Mouse (Mus musculus): ENCODE results near the gene Prss28. TPM values are rescaled to one million over a fixed set of nuclear protein-coding genes. Genes with fewer than 3 reads are reported as not detected.
A peak's percentile ranks its signal among the peaks of the same experiment; 100 is the strongest.

Gene Prss28
- polyA plus RNA-seq (2012; rRNA removed), result not detected in 2 replicates

DNA sequence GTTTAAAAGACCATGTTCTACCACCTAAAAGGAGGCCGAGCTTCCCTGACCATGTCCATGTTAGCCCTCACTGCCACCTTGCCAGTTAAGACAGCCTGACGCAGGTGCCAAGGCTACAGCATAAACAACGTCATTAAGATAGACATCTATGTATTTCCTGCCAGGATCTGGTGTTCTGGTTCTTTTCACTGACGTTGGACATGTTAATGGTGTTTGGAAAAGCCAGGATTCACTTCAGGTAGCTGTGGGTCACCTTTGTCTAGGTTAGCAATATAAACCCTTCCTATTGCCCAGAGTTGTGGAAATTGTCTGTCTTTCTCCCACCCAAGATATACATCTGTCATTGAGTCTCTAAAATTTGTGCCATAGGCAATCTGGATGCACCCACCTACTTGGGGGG is at the start of gene Prss28:
Prss28 (plus strand) TSS at position 301 of the 400 bp plus-strand sequence.
- Histone ChIP-seq H3K4me3 (ENCODE audit: control insufficient read depth, low read depth, low read length) (no peak within 1 kb of the TSS), H3K27ac (ENCODE audit: control insufficient read depth, insufficient read depth, low read depth, low read length) (no peak within 1 kb of the TSS), H3K36me3 (ENCODE audit: control insufficient read depth, insufficient read depth, low read length) (no peaks in the 10 kb centered on the region), H3K27me3 (ENCODE audit: control insufficient read depth, insufficient read depth, low read length) (no peaks in the 10 kb centered on the region), H3K4me1 (ENCODE audit: control insufficient read depth, insufficient read depth, low read length) (no peaks in the 10 kb centered on the region)
- no peak for TF ChIP-seq CTCF (IDR thresholded peaks at IDR 0.05; ENCODE audit: control insufficient read depth, insufficient read depth, insufficient replicate concordance, low read depth, low read length)
- TF ChIP-seq POLR2A (IDR thresholded peaks at IDR 0.05; ENCODE audit: control insufficient read depth, low read depth, low read length), result no peak

DNA sequence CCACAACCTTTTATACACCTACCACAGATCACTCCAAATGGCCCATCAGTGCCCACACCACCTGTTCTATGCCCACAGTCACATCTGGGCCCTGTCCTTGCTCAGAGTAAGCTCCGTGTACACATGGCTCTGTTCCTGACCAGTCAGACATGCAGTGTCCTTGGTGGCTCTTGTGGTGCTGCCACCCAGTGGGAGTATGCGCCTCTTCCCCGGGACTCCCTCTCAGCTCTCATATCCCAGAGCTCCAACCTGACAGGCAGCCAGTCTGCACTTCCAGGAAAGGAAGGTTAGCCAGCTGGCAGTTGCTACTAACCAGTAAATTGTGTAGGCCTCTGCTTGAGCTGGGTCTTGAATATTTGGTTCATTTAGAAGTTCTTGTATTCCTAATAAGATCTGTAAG is 44.0 kb upstream of the Prss28 start:
- Histone ChIP-seq H3K4me1 (ENCODE audit: control insufficient read depth, insufficient read depth, low read length) (no peaks in the 10 kb centered on the region), H3K27ac (ENCODE audit: control insufficient read depth, insufficient read depth, low read depth, low read length) (no peak overlapping the region), H3K27me3 (ENCODE audit: control insufficient read depth, insufficient read depth, low read length) (no peaks in the 10 kb centered on the region), H3K4me3 (ENCODE audit: control insufficient read depth, low read depth, low read length) (no peak overlapping the region), H3K36me3 (ENCODE audit: control insufficient read depth, insufficient read depth, low read length) (peaks cover 7% of the 10 kb centered on the region)
- peak; percentile 32; the same call in 1 of the 2 replicates for TF ChIP-seq CTCF (IDR thresholded peaks at IDR 0.05; ENCODE audit: control insufficient read depth, insufficient read depth, insufficient replicate concordance, low read depth, low read length)
- TF ChIP-seq POLR2A (IDR thresholded peaks at IDR 0.05; ENCODE audit: control insufficient read depth, low read depth, low read length), result no peak

GRCm38 (mm10) chr17:25270795-25271335 is 37.6 kb upstream of the Prss28 start:
- Histone ChIP-seq H3K27me3 (ENCODE audit: control insufficient read depth, insufficient read depth, low read length) (no peaks in the 10 kb centered on the region), H3K4me3 (ENCODE audit: control insufficient read depth, low read depth, low read length) (no peak overlapping the region), H3K36me3 (ENCODE audit: control insufficient read depth, insufficient read depth, low read length) (peaks cover 7% of the 10 kb centered on the region), H3K4me1 (ENCODE audit: control insufficient read depth, insufficient read depth, low read length) (peaks cover 7% of the 10 kb centered on the region), H3K27ac (ENCODE audit: control insufficient read depth, insufficient read depth, low read depth, low read length) (no peak overlapping the region)
- TF ChIP-seq POLR2A (IDR thresholded peaks at IDR 0.05; ENCODE audit: control insufficient read depth, low read depth, low read length) (no peak), CTCF (IDR thresholded peaks at IDR 0.05; ENCODE audit: control insufficient read depth, insufficient read depth, insufficient replicate concordance, low read depth, low read length) (no peak)

DNA sequence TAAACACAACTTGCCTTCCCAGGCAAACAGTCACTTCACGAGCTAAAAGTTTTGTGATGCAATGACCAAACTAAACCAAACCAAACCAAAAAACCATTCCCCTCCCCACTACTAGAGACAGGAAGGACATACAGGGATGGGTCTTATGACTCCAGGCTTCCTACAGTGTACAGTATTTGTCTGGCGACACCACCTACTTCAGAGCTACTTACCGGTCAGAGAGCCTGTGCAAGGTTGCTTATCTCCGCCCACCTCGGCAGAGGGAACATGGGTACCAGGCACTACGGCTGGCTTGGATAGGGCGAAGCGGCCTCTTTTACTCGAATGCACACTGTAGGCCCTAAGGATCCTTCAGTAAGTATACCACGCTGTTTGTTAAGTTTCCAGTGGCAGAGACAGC is 36.1 kb upstream of the Prss28 start:
- peak overlapping the region; percentile 95 for H3K27ac ChIP-seq (ENCODE audit: control insufficient read depth, insufficient read depth, low read depth, low read length)
- H3K27me3 ChIP-seq (ENCODE audit: control insufficient read depth, insufficient read depth, low read length), result no peaks in the 10 kb centered on the region
- peaks cover 7% of the 10 kb centered on the region for H3K4me1 ChIP-seq (ENCODE audit: control insufficient read depth, insufficient read depth, low read length)
- no peak for TF ChIP-seq CTCF (IDR thresholded peaks at IDR 0.05; ENCODE audit: control insufficient read depth, insufficient read depth, insufficient replicate concordance, low read depth, low read length)
- TF ChIP-seq POLR2A (IDR thresholded peaks at IDR 0.05; ENCODE audit: control insufficient read depth, low read depth, low read length), result no peak
- peaks cover 4% of the 10 kb centered on the region for H3K36me3 ChIP-seq (ENCODE audit: control insufficient read depth, insufficient read depth, low read length)
- H3K4me3 ChIP-seq (ENCODE audit: control insufficient read depth, low read depth, low read length), result peak overlapping the region; percentile 96

DNA sequence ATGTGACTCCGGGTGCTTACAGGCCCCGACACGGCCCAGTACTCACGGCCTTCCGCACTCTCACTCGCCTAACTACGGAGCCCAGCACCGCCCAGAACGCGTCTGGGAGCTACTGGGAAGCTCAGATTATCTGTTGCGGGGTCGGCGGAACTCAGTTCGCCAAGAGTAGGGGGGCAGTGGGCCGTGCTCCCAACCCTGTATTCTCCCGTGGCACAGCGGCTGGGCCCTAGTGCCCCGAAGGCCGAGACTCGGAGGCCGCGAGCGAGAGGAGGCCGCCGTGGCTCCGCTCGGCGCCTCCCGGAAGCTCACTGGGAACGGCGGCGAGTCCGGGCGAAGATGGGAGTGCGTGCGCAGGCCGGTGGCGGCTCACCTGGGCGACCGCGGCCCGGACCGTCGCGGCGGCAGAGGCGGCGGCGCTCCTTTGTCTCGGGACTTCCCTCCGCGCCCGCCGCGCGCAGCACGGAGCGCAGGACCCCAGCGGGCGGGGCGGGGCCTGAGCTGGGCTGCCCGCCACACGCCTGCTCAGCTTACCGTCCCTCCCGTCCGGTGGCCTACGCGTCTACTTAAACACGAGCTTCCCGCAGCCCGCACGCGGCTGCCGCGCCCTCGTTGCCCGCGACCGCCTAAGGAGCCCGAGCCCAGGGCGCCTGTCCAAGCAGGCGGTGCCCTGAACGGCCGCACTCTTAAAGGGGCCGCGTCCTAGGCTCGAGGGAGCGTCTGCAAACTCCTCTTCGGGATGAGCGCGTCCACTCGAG is 35.3 kb upstream of the Prss28 start:
- TF ChIP-seq POLR2A (IDR thresholded peaks at IDR 0.05; ENCODE audit: control insufficient read depth, low read depth, low read length) (peak; percentile 85), CTCF (IDR thresholded peaks at IDR 0.05; ENCODE audit: control insufficient read depth, insufficient read depth, insufficient replicate concordance, low read depth, low read length) (no peak)
- Histone ChIP-seq H3K4me3 (ENCODE audit: control insufficient read depth, low read depth, low read length) (peak overlapping the region; percentile 96), H3K27ac (ENCODE audit: control insufficient read depth, insufficient read depth, low read depth, low read length) (peak overlapping the region; percentile 95), H3K27me3 (ENCODE audit: control insufficient read depth, insufficient read depth, low read length) (no peaks in the 10 kb centered on the region), H3K36me3 (ENCODE audit: control insufficient read depth, insufficient read depth, low read length) (peaks cover 2% of the 10 kb centered on the region), H3K4me1 (ENCODE audit: control insufficient read depth, insufficient read depth, low read length) (peaks cover 7% of the 10 kb centered on the region)

GRCm38 (mm10) chr17:25273706-25274501 is 34.5 kb upstream of the Prss28 start:
- no peaks in the 10 kb centered on the region for H3K36me3 ChIP-seq (ENCODE audit: control insufficient read depth, insufficient read depth, low read length)
- peak overlapping the region; percentile 95 for H3K27ac ChIP-seq (ENCODE audit: control insufficient read depth, insufficient read depth, low read depth, low read length)
- TF ChIP-seq POLR2A (IDR thresholded peaks at IDR 0.05; ENCODE audit: control insufficient read depth, low read depth, low read length) (peak; percentile 42; the same call in 1 of the 2 replicates), CTCF (IDR thresholded peaks at IDR 0.05; ENCODE audit: control insufficient read depth, insufficient read depth, insufficient replicate concordance, low read depth, low read length) (peak; percentile 65)

More at GRCm38 (mm10) chr17:25273706-25274501, 34.5 kb upstream of the Prss28 start:
- Histone ChIP-seq H3K27me3 (ENCODE audit: control insufficient read depth, insufficient read depth, low read length) (no peaks in the 10 kb centered on the region), H3K4me3 (ENCODE audit: control insufficient read depth, low read depth, low read length) (peak overlapping the region; percentile 96), H3K4me1 (ENCODE audit: control insufficient read depth, insufficient read depth, low read length) (peaks cover 7% of the 10 kb centered on the region)

All from testis, adult 2 months (tissue).